Mouse (Mus musculus): Measurements from ENCODE around the gene Ndufs2.
"Not testable (repeated sequence)": the region's sequence is repeated elsewhere in the genome, so short reads cannot be mapped to it uniquely, and the experiment has no call there.

Gene Ndufs2

DNA sequence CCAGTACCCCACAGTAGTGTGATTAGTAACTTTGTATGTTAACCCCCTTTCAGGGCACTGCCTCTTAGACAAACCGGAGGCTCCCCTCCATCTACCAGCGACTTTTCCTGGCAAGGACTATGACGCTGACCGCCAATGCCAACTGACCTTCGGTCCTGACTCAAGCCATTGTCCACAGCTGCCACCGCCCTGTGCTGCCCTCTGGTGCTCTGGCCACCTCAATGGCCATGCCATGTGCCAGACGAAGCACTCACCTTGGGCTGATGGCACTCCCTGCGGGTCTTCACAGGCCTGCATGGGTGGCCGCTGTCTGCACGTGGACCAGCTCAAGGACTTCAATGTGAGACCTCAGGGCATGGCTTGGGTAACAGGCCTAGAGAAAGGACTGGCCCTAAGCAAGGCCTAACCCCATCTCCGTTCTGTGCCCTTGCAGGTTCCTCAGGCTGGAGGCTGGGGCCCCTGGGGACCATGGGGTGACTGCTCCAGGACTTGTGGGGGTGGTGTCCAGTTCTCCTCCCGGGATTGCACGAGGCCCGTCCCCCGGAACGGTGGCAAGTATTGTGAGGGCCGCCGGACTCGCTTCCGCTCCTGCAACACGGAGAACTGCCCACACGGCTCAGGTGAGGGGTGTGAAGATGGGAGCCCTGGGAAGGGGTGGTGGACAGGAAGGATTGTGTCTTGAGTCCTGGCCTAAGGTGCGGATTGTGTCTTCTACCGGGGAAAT is 5.1 kb upstream of the Ndufs2 start:
- no peak for DNase-seq (ENCODE audit: low spot score in 2 of 2)

GRCm38 (mm10) chr1:171252415-171252814 is 1.2 kb upstream of the Ndufs2 start:
- no peak for DNase-seq (ENCODE audit: low spot score in 2 of 2)

DNA sequence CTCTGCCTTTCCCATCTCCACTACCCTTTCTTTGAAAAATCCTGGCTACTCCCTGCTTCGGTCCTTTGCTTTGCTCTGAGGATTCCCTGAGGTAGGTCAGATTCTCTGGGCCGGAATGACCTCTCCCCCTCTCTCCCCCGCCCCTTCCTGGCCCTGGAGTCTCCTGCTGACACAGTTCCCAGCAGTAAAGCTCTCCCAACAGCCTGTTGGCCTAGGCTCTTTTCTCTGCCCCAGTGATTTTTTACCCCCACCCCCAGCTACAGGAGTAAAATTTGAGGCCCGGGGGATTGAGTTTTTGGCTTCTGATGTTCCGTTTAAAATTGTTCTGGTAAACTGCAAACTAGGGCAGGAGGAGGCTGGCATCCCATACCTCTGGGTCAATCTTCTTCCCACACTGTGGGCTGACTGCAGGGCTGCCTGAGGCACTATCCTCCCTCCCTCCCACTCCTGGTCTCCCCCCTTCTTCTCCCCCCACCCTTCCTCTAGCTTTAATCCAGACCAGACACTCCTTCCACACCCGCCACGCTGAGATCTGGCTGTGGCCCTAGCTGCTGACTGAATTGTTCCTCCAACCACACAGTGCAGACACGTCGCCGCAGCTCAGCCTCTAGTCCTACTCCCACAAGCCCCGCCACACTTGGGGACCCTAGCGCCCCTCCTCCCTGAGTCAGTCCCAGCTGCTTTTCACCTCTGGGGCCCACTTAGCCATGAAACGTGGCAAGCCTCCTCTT is 571 bp upstream of the Ndufs2 start:
- no peak for DNase-seq (ENCODE audit: low spot score in 2 of 2)

DNA sequence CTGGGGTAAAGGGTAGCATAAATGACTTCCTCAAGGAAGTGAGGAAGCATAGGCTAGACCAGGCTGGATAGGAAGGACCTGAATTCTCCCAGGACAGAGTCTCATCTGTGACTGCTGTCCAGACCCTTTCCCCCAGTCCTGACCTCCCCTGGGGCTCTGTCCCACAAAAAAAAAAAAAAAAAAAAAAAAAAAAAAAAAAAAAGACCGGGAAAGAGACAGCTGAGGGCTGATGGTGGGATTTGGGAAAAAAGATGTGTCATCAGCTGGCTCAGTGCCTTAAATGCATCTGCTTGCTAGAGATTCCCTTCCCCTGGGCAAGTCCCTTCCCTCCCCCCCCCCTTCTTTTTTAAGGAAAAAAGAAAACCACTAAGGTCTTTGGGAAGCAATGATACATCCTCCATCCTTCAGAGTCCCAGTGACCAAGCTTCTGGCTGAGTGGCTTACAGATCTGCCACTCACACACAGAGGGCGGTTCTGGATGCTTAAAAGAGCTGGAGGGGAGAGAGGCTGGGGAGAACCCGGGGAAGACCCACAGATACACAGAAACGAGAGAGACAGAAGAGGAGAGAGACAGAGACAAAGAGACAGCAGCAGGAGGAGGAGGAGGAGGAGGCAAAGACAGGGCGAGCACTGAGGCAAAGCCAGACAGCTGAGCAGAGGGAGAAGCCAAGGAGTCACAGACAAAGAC is 1.1 kb downstream of the Ndufs2 start, which contains the start of gene Adamts4:
TSS of gene Adamts4 (plus strand) at position 509 of the 688 bp plus-strand sequence.
- DNase-seq (ENCODE audit: low spot score in 2 of 2): no peak

DNA sequence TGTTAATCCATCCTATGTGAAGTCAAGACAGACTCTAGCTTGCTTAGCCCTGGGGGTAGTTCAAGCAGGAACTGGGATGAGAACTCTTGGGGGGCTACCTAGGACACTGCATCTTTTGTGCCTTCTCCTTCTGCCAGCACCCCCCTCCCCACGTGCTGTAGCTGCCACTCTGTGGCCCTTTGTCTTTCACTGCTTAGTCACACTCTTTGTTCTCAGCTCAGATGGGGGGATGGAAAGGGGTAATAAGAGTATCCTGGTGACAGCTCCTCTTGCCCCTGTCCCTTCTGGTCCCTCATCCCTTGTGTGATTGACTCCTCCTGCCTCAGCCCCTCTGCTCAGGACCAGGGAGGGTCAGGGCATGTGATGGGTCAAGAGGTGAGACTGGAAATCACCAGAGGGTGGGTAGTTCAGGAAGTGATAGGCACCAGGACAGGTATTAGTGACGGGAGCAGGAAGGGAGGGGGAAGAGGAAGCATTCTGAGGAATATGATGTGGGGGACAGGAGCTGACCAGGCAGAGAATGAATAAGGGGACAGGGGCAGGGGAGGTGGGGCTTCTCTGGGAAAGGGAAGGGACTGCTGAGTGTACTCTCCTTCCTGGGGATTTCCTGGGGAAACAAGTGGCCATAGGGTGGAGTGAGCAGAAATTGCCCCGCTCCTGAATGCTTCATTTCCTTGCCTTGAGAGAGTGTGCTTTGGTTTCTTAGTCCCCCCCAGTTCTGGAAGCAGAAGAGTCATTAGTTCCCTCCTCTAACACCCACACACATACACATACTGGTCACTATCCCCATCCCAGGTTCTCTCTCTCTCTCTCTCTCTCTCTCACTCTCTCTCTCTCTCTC is 2.6 kb downstream of the Ndufs2 start:
- DNase-seq (ENCODE audit: low spot score in 2 of 2): no peak

DNA sequence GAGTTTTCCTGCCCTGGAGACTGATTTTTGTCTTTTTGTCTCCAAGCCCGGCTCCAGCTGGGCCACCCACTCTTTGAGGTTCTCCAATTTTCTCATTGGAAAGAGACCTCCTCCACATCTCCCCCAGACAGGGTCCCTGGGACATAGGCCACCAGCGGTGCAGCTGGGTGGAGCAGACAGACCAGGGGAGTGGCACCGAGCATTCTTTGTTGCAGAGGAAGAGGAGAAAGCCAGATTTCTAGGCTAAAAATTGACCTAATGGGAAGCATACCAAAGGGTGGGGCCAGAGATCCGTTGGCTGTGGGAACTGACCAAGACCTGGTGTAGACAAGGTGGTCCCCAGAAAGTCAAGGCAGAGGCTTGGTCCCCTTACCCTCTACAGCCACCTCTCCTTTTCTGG is 3.3 kb downstream of the Ndufs2 start:
- DNase-seq (ENCODE audit: low spot score in 2 of 2): no peak

- no peak for DNase-seq (ENCODE audit: low spot score in 2 of 2)
These were observed 3.7 kb downstream of the Ndufs2 start for GRCm38 (mm10) chr1:171247453-171247841.

DNA sequence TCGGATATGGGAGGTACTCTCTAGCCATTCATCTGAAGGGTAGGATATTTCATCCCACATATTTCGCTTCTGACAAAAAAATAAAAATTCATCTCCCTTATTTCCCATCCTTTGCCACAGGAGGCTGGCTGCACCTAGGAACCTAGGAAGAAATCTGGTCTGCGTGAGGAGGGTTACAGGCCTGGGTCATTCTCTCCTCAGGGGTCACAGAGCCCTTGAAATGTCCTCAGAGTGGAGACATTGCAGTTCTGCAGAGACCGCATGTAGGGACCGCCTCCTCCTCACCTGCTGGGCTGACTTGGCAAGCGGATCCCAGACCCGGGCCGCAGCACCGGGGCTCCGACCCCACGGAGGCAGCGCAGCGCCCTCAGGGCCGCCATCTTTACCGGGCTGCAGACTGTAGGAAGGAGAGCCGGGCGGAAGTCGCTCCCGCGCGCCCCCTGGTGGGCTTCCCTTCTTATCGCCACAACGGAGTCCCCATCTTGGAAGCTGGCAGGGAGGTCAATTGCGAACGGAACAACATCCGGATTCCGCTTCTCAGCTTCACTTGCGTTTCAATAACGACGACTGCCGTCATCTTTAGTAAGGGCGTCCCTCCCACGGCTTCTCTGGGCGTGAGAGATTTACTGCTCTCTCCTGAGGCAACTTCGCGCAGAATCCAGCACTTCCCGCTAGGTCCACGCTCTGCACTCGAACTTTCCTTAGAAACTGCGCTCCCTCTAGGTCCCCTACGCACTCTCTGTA is 4.3 kb downstream of the Ndufs2 start:
- DNase-seq (ENCODE audit: low spot score in 2 of 2): peak; percentile 94 to 97

DNA sequence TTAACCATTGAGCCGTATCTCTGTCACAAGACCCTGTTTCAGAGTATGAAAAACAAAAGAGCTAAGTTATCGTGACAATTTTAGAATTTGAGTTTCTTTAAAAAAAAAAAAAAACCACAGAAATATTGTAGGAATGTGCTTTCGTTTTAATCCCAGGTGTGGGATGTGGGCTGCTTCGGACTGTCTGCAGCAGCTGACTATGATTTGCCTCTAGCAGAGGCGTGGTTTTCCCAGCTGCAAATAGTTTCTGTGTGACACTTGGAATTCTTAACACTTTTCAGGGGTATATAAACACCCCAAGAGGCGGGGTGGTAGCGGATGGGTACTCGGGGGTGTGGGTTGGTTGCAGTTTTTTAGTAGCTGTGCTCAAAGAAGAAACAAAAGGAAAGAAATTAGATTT is 5.8 kb downstream of the Ndufs2 start:
- no peak for DNase-seq (ENCODE audit: low spot score in 2 of 2)

DNA sequence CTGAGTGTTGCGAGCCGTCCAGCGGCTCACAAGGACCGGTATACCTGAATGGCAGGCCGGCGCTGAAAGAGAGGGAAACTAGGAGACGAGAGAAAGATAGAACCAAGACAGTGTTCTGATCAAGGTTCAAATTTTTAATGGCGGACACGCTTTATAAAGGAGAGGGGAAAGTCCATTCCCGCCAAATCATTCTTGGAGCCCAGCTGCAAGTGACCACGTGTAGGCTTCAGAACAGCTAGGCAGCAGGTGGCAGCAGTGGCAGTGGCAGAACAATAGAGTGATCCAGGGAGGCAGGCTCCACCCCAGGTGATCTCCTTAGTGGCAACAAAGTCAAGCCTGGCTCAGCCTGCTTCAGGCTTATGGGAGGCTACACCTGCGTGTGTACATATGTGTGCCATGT is 9.2 kb downstream of the Ndufs2 start:
- DNase-seq (ENCODE audit: low spot score in 2 of 2): not testable (repeated sequence)

DNA sequence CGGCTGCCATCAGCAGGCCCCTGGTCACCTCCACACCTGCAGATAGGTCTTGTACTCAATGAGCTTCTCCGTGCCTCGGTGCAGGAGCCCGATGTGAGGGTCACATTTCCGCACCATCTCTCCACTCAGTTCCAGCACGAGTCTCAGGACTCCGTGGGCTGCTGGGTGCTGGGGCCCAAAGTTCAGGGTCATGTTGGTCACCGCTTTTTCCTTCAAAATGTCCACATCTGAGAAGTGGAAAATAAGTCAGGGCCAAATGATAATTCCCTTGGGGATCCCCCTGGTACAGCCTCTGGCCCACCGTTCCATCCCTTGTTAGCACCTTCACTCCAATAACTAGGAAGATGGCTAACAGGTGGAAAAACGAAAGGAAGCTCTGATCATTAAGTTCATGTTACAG is 10.3 kb downstream of the Ndufs2 start:
- DNase-seq (ENCODE audit: low spot score in 2 of 2): no peak

DNA sequence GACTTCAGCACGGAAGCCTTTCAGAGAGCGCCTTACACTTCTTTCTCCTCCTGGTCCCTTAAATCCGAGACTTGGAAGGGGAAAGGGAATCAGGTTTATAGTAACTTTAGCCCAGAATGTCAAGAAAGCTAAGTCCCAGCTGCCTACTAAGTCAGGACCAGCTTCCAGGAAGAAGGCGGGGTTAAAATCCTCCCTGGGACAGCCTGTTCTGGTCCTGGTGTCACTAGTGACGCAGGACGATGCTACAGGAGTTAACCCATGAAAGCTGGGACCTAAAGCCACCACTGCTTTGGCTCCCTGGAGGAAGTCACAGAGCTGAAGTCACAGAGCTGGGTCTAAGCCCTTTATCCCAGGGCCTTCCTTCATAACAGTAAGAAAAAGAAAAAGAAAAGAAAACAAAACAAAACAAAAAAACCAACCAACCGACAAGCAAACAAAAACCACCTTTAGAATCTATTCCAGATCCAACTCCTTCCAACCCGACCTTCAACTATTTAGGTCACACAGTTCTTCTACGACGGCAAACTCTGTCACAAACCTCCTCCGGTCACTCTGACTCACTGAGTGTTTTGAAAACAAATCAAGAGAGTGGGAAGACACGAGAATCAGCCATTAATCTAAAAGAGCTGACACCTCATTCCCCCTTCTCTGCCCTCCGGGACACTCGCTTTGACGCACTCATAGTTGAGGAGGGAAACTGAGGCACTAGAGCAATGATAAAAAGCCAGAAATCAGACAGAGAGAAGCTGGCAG is 11.0 kb downstream of the Ndufs2 start:
- no peak for DNase-seq (ENCODE audit: low spot score in 2 of 2)

GRCm38 (mm10) chr1:171238463-171238862 is 12.7 kb downstream of the Ndufs2 start:
- peak in 1 of 2 experiments; percentile 55 for DNase-seq (ENCODE audit: low spot score in 2 of 2)

DNA sequence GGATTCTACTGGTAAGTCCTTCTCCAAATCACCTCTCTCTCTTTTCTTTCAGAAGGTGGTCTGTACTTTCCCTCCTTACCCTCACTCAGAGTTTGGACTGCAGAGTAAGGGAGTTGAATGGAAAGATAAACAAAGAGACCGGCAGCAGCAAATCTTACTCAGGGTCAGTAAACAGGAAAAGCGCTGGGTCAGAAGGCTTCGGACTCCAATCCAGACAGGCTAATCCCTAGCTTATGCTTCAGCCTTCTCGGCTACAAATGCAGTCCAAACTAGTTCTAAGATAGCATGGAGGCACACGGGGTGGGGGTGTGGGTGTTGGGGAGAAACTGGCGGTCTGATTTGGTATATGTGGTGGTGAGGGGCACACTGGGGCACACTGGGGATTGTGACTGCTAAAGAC is 13.8 kb downstream of the Ndufs2 start:
- DNase-seq (ENCODE audit: low spot score in 2 of 2): no peak

- no peak for DNase-seq (ENCODE audit: low spot score in 2 of 2)
These were observed 15.4 kb downstream of the Ndufs2 start for GRCm38 (mm10) chr1:171235791-171236190.

DNA sequence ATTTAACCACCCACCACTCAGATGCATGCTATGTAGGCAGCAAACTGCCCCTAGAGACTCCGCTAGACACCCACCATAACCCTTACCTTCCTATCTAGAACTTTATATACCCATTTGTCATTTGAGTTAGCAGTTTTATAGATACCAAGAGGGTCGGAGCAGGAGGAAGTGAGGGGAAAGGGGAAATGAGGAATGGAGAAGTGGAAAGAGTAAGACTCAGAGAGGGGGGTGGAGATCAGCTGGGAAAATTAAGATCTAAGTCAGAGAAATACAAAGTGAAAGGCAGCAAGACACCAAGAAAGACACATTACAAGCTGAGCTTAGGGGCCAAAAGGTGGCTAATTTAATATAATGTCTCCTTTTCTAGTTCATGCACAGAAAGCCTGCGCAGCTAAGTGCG is 16.6 kb downstream of the Ndufs2 start:
- DNase-seq (ENCODE audit: low spot score in 2 of 2): no peak

DNA sequence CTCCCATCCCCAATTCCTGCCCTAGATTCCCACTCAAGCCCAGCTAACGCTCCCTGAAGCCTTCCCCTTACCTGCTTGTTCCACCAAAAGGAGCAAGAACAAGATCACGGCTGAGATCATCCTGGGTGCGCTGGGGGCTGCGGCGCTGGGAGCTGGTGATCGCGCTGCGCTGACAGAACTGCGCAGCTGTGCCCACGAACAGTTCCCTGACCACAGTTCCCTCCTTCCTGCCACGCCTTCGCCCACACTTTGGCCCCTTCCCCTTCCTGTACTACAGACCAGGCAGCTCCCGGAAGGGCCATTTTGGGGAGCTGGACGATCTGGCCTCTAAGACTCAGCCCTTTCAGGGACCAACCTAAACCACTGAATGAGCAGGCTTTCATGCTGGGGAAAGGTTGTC is 17.1 kb downstream of the Ndufs2 start, which contains the start of gene Fcer1g:
TSS of gene Fcer1g (minus strand) at position 240 of the 400 bp plus-strand sequence.
- DNase-seq (ENCODE audit: low spot score in 2 of 2): no peak

- no peak for DNase-seq (ENCODE audit: low spot score in 2 of 2)
These were observed 18.1 kb downstream of the Ndufs2 start for GRCm38 (mm10) chr1:171232800-171233730.

DNA sequence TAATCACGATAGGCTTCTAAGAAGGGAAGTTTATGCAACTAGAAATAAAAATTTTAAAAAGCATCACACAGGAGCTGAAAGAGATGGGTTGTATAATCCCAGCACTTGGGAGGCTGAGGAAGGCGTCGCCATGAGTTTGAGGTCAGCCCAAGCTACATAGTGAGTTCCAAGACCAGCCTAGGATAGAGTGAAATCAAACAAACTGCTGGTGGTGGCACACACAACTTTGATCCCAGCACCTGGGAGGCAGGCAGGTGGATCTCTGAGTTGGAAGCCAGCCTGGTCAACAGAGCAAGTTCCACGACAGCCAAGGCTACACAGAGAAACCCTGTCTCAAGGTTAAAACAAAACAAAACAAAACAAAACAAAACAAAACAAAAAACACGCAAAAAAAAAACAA is 18.8 kb downstream of the Ndufs2 start:
- no peak for DNase-seq (ENCODE audit: low spot score in 2 of 2)

Data from spleen, postnatal 14 days (tissue).